Mouse (Mus musculus) yolk sac, embryonic 10.5 days (tissue): ENCODE data around the gene Iqgap3.

Source experiments
- DNase-seq: peaks from one replicate; pipeline ENCODE4 v3.0.0-alpha.2; 2017; ENCODE audit warnings: low spot score

The Iqgap3 gene

GRCm38 (mm10) chr3:88139243-88140177, 57.7 kb downstream of the Iqgap3 start:
- DNase-seq: peak; percentile 45

GRCm38 (mm10) chr3:88140178-88140902, 58.6 kb downstream of the Iqgap3 start:
- DNase-seq: peak; percentile 78

GRCm38 (mm10) chr3:88140903-88141430, 59.2 kb downstream of the Iqgap3 start:
- no peak for DNase-seq

GRCm38 (mm10) chr3:88141439-88141786, 59.6 kb downstream of the Iqgap3 start:
- no peak for DNase-seq

GRCm38 (mm10) chr3:88141787-88142523, 60.2 kb downstream of the Iqgap3 start, which contains the start of gene Mef2d:
Gene Mef2d, plus strand, starts transcription at chr3:88142372.
- DNase-seq: peak; percentile 97

GRCm38 (mm10) chr3:88142546-88142915, 60.8 kb downstream of the Iqgap3 start:
- no peak for DNase-seq

- DNase-seq: peak; percentile 77
Measured at GRCm38 (mm10) chr3:88142916-88143771, 61.4 kb downstream of the Iqgap3 start.

- peak; percentile 49 for DNase-seq
Measured at GRCm38 (mm10) chr3:88143961-88144486, 62.3 kb downstream of the Iqgap3 start.

GRCm38 (mm10) chr3:88144648-88145410, 63.1 kb downstream of the Iqgap3 start:
- DNase-seq: peak; percentile 68

GRCm38 (mm10) chr3:88145411-88145782, 63.6 kb downstream of the Iqgap3 start:
- DNase-seq: peak; percentile 32

- no peak for DNase-seq
Measured at GRCm38 (mm10) chr3:88145952-88146351, 64.2 kb downstream of the Iqgap3 start.

- DNase-seq: no peak
Measured at GRCm38 (mm10) chr3:88146376-88147112, 64.8 kb downstream of the Iqgap3 start.

GRCm38 (mm10) chr3:88147444-88147843, 65.7 kb downstream of the Iqgap3 start:
- DNase-seq: no peak

GRCm38 (mm10) chr3:88147866-88148265, 66.1 kb downstream of the Iqgap3 start:
- DNase-seq: no peak

GRCm38 (mm10) chr3:88148354-88148753, 66.6 kb downstream of the Iqgap3 start:
- no peak for DNase-seq

GRCm38 (mm10) chr3:88148776-88149509, 67.2 kb downstream of the Iqgap3 start:
- no peak for DNase-seq

GRCm38 (mm10) chr3:88149510-88149974, 67.8 kb downstream of the Iqgap3 start:
- DNase-seq: no peak
